Mouse (Mus musculus) liver, embryonic 14.5 days (tissue): ENCODE measurements around the gene Irx3.

Source experiments
- CTCF ChIP-seq: IDR thresholded peaks from 2 replicates; pipeline ENCODE4 v1.5.1; 2016; ENCODE audit warnings: antibody characterized with exemption, low read depth, control low read depth
- EP300 ChIP-seq: IDR thresholded peaks from 2 replicates; pipeline ENCODE4 v1.6.1; 2016; ENCODE audit warnings: antibody characterized with exemption, low read depth

DNA sequence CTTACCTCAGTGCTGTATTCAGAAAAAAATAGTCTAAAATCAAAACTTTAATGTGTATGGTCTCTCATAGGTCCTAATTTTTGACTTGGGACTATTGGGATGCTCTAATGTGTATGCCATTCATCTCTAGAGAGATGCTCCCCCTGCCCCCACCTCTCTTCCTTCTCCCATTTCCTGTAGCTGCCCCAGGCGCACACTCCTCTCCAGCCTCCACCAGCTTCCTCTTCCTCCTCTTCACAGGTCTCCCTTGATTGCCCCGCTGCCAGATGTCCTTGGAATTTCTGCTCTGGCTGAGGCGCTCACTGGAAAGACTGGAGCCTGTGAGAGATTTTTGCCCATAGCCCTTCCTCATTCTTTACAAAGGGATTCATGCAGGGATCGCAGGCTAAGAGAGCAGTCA lies 20.9 kb upstream of the Irx3 start:
- TF ChIP-seq CTCF (no peak), EP300 (no peak)
